ENCODE assay signal across 26 mouse cellular contexts in the genomic region with DNA sequence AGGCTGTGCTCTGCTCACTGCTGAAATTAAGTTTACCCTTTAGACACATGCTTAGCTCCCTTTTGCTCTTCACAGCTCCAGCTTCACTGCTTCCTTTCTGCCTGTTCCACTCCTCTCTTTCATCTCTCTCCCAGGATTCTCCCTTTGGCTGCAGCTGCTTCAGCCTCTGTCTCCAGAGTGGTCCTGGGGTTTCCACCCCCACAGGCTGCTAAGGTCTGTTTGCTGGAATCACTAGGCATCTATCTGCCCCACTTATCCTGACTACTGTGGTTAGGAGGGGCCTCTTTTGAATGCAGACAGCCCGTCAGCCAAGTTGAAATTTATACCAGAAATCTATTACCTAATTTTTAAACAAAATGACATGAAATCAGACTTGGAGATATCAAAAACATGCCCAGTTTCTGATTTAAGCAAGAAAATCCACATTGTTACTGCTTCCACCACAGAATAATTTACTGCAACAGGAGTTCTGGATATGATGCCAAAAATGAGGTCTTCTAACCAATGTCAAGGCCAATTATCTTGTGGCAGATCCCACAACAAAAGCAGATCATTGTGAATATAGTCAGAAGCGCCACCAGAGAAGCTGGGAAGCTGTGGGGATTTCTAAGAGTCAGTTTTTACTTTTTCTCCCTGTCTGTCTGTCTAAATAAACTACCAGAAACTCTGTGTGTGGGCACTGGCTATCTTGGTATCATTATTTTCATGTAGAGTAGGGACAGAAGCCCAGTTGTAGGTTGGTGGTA.
DNase-seq lines count a peak whose midpoint lies in the region; ATAC-seq lines count a peak whose summit lies in the region.
"Had no signal": no experiment of that assay in that cellular context is flagged by ENCODE, and none has a peak within 500 bp of the region (broad histone marks: within the 10 kb centered on the region; RNA-seq: fewer than 3 reads in every experiment).

No protein-coding gene starts in this region.

- H3K36me3 ChIP-seq in midbrain, embryonic 11.5 days (ENCODE audit: control insufficient read depth, insufficient read depth, low read length): no peaks in the 10 kb centered on the region
- H3K36me3 ChIP-seq in midbrain, embryonic 16.5 days (ENCODE audit: control insufficient read depth, insufficient read depth, low read length): no peaks in the 10 kb centered on the region
- H3K36me3 ChIP-seq in forebrain, embryonic 15.5 days: no peaks in the 10 kb centered on the region
- H3K36me3 ChIP-seq: hindbrain, embryonic 10.5 days; hindbrain, embryonic 13.5 days; intestine, embryonic 15.5 days had no signal

- peak; percentile 11 for DNase-seq in adrenal gland, adult 2 months
- DNase-seq in adrenal gland, postnatal 10 days: no peak
- peak; percentile 26 for DNase-seq in midbrain, embryonic 11.5 days (ENCODE audit: low spot score, missing footprints)
- peak; percentile 28 for DNase-seq in fibroblast of lung, adult 2 months (ENCODE audit: low read depth)
- DNase-seq in kidney, adult 9 months: no peak
- DNase-seq in layer of hippocampus, adult 11-12 months (ENCODE audit: low spot score): no peak
- DNase-seq: adrenal gland, postnatal 25 days; cerebellum, adult 11-12 months; cerebellum, adult 8-10 months; cerebellum, postnatal 10 days; cerebellum, postnatal 36 days; embryo, embryonic 11 days; gastrocnemius, postnatal 10 days; gastrocnemius, postnatal 36 days; heart, adult 2 months; heart, postnatal 36 days had no signal

- 74% methylated on average over 2 of the region's 2 CpGs for WGBS in midbrain, embryonic 11.5 days
- WGBS in midbrain, embryonic 16.5 days: 83% methylated on average over 2 of the region's 2 CpGs
- 78% methylated on average over 2 of the region's 2 CpGs for WGBS in forebrain, embryonic 15.5 days

- H3K27me3 ChIP-seq in midbrain, embryonic 11.5 days (ENCODE audit: control insufficient read depth, insufficient read depth, low read length): no peaks in the 10 kb centered on the region
- no peaks in the 10 kb centered on the region for H3K27me3 ChIP-seq in midbrain, embryonic 16.5 days (ENCODE audit: control insufficient read depth, insufficient read depth, low read depth, low read length)
- no peaks in the 10 kb centered on the region for H3K27me3 ChIP-seq in forebrain, embryonic 15.5 days
- H3K27me3 ChIP-seq: forebrain, embryonic 12.5 days; hindbrain, embryonic 13.5 days; intestine, embryonic 15.5 days; Patski had no signal

- H3K9me3 ChIP-seq in midbrain, embryonic 11.5 days (ENCODE audit: control insufficient read depth, low read length): no peaks in the 10 kb centered on the region
- H3K9me3 ChIP-seq in midbrain, embryonic 16.5 days (replicated peaks; ENCODE audit: control insufficient read depth, low read length, poor library complexity, severe bottlenecking): no peaks in the 10 kb centered on the region
- no peaks in the 10 kb centered on the region for H3K9me3 ChIP-seq in forebrain, embryonic 15.5 days
- H3K9me3 ChIP-seq: forebrain, embryonic 12.5 days; hindbrain, embryonic 10.5 days; hindbrain, embryonic 13.5 days; intestine, embryonic 15.5 days had no signal

- no peak overlapping the region for H3K4me2 ChIP-seq in midbrain, embryonic 11.5 days
- H3K4me2 ChIP-seq in midbrain, embryonic 16.5 days (ENCODE audit: low read length): no peak overlapping the region
- H3K4me2 ChIP-seq in forebrain, embryonic 15.5 days (replicated peaks): no peak overlapping the region
- H3K4me2 ChIP-seq: forebrain, embryonic 12.5 days; heart, embryonic 11.5 days; hindbrain, embryonic 13.5 days; intestine, embryonic 15.5 days had no signal

- no peaks in the 10 kb centered on the region; the same call in 1 of the 2 replicates for H3K4me1 ChIP-seq in midbrain, embryonic 11.5 days (ENCODE audit: control insufficient read depth, insufficient read depth, low read length)
- no peaks in the 10 kb centered on the region for H3K4me1 ChIP-seq in midbrain, embryonic 16.5 days (ENCODE audit: control insufficient read depth, insufficient read depth, low read length)
- H3K4me1 ChIP-seq in forebrain, embryonic 15.5 days: 0 out of 2 replicates have a peak, but pooled peaks cover 1% of the 10 kb centered on the region
- H3K4me1 ChIP-seq: forebrain, embryonic 12.5 days; hindbrain, embryonic 13.5 days had no signal

- ATAC-seq in midbrain, embryonic 11.5 days (ENCODE audit: low FRiP score): no peak
- no peak for ATAC-seq in midbrain, embryonic 16.5 days
- ATAC-seq in forebrain, embryonic 15.5 days (replicated peaks): no peak
- ATAC-seq: forebrain, embryonic 16.5 days; hindbrain, embryonic 16.5 days; intestine, embryonic 15.5 days; Patski had no signal

- H3K9ac ChIP-seq in midbrain, embryonic 11.5 days (ENCODE audit: low read length): no peak overlapping the region
- no peak overlapping the region for H3K9ac ChIP-seq in midbrain, embryonic 16.5 days (ENCODE audit: low read depth, low read length)
- H3K9ac ChIP-seq in forebrain, embryonic 15.5 days (replicated peaks): no peak overlapping the region
- H3K9ac ChIP-seq: forebrain, embryonic 12.5 days; hindbrain, embryonic 13.5 days; intestine, embryonic 15.5 days had no signal

- H3K4me3 ChIP-seq in midbrain, embryonic 11.5 days (ENCODE audit: low read depth, low read length): no peak overlapping the region
- no peak overlapping the region for H3K4me3 ChIP-seq in midbrain, embryonic 16.5 days (ENCODE audit: low read depth, low read length)
- no peak overlapping the region for H3K4me3 ChIP-seq in forebrain, embryonic 15.5 days
- H3K4me3 ChIP-seq: forebrain, embryonic 12.5 days; heart, adult 2 months; hindbrain, embryonic 10.5 days; hindbrain, embryonic 13.5 days; intestine, embryonic 15.5 days had no signal

- H3K27ac ChIP-seq in midbrain, embryonic 11.5 days (ENCODE audit: low read depth, low read length): no peak overlapping the region
- no peak overlapping the region for H3K27ac ChIP-seq in midbrain, embryonic 16.5 days (ENCODE audit: low read length)
- H3K27ac ChIP-seq in forebrain, embryonic 15.5 days (replicated peaks): no peak overlapping the region
- H3K27ac ChIP-seq: forebrain, embryonic 12.5 days; heart, adult 2 months; hindbrain, embryonic 10.5 days; hindbrain, embryonic 13.5 days; intestine, embryonic 15.5 days had no signal

Comparison
In these comparisons a context has a peak if more than half of its experiments do, and no peak if none do; other contexts are left out.
1. DNase-seq: peak in adrenal gland, adult 2 months (single experiment), midbrain, embryonic 11.5 days (single experiment) and fibroblast of lung, adult 2 months (single experiment); none in adrenal gland, postnatal 10 days (single experiment), kidney, adult 9 months (single experiment) and layer of hippocampus, adult 11-12 months (single experiment).